ENCODE assay signal across 7 mouse cellular contexts in genomic region chr5:132074724-132075374, GRCm38 (mm10).
DNase-seq lines count a peak whose midpoint lies in the region; ATAC-seq and TF ChIP-seq lines count a peak whose summit lies in the region.

No protein-coding gene starts in this region.

- H3K9ac ChIP-seq in embryonic facial prominence, embryonic 13.5 days, result no peak overlapping the region
- no peak overlapping the region for H3K9ac ChIP-seq in intestine, embryonic 16.5 days (ENCODE audit: low read depth, low read length)
- H3K9ac ChIP-seq in neural tube, embryonic 11.5 days (ENCODE audit: low read length), result no peak overlapping the region

- peak overlapping the region; percentile 29 for H3K4me3 ChIP-seq in cerebellum, adult 2 months (replicated peaks; ENCODE audit: insufficient read depth, low read depth, low read length)
- peak overlapping the region; percentile 6; the same call in 1 of the 2 replicates for H3K4me3 ChIP-seq in embryonic facial prominence, embryonic 13.5 days
- H3K4me3 ChIP-seq in intestine, embryonic 16.5 days (ENCODE audit: low read length), result no peak overlapping the region; the same call in 1 of the 2 replicates
- H3K4me3 ChIP-seq in neural tube, embryonic 11.5 days (ENCODE audit: low read depth, low read length), result no peak overlapping the region

- ATAC-seq in embryonic facial prominence, embryonic 13.5 days (ENCODE audit: insufficient number of reproducible peaks, insufficient read depth, low FRiP score, low TSS enrichment, low read depth), result peak; percentile 78
- peak; percentile 81 for ATAC-seq in intestine, embryonic 16.5 days
- ATAC-seq in neural tube, embryonic 11.5 days (ENCODE audit: insufficient read depth, low FRiP score, low TSS enrichment), result peak; percentile 58; the same call in 1 of the 2 replicates

- H3K4me1 ChIP-seq in cerebellum, adult 2 months (ENCODE audit: control insufficient read depth, insufficient read depth, low read length), result peaks cover 3% of the 10 kb centered on the region; the same call in 1 of the 2 replicates
- peaks cover 51% of the 10 kb centered on the region for H3K4me1 ChIP-seq in embryonic facial prominence, embryonic 13.5 days
- H3K4me1 ChIP-seq in intestine, embryonic 16.5 days (ENCODE audit: control insufficient read depth, insufficient read depth, low read length), result peaks cover 36% of the 10 kb centered on the region
- H3K4me1 ChIP-seq in neural tube, embryonic 11.5 days (ENCODE audit: control insufficient read depth, insufficient read depth, low read length), result peaks cover 32% of the 10 kb centered on the region

- no peak for TF ChIP-seq POLR2A in cerebellum, adult 2 months (IDR thresholded peaks at IDR 0.05; ENCODE audit: borderline replicate concordance, insufficient read depth, low read length)

- 0 out of 2 replicates have a peak, but pooled peaks cover 5% of the 10 kb centered on the region for H3K36me3 ChIP-seq in embryonic facial prominence, embryonic 13.5 days
- H3K36me3 ChIP-seq in intestine, embryonic 16.5 days (ENCODE audit: control insufficient read depth, insufficient read depth, low read length), result no peaks in the 10 kb centered on the region
- H3K36me3 ChIP-seq in neural tube, embryonic 11.5 days (ENCODE audit: control insufficient read depth, insufficient read depth, low read length), result no peaks in the 10 kb centered on the region

- no peak for TF ChIP-seq CTCF in cerebellum, adult 2 months (IDR thresholded peaks at IDR 0.05; ENCODE audit: borderline replicate concordance, insufficient read depth, low read depth, low read length)

- no peak overlapping the region for H3K27ac ChIP-seq in cerebellum, adult 2 months (ENCODE audit: insufficient read depth, low read length)
- peak overlapping the region; percentile 79 for H3K27ac ChIP-seq in embryonic facial prominence, embryonic 13.5 days
- H3K27ac ChIP-seq in intestine, embryonic 16.5 days (ENCODE audit: low read length), result peak overlapping the region; percentile 15; the same call in 1 of the 2 replicates
- peak overlapping the region; percentile 58 for H3K27ac ChIP-seq in neural tube, embryonic 11.5 days (ENCODE audit: low read depth, low read length)

- no peaks in the 10 kb centered on the region for H3K27me3 ChIP-seq in cerebellum, adult 2 months (ENCODE audit: control insufficient read depth, insufficient read depth, low read length)
- H3K27me3 ChIP-seq in embryonic facial prominence, embryonic 13.5 days, result no peaks in the 10 kb centered on the region
- H3K27me3 ChIP-seq in intestine, embryonic 16.5 days (replicated peaks; ENCODE audit: control insufficient read depth, insufficient read depth, low read length), result no peaks in the 10 kb centered on the region
- H3K27me3 ChIP-seq in neural tube, embryonic 11.5 days (ENCODE audit: control insufficient read depth, insufficient read depth, low read length), result no peaks in the 10 kb centered on the region

- DNase-seq in cerebellum, adult 2 months, result peak; percentile 52 to 53
- peak; percentile 97 for DNase-seq in heart, adult 11 months
- peak; percentile 69 to 72 for DNase-seq in left cerebral cortex, postnatal 36 days (ENCODE audit: low spot score in 2 of 2)
- DNase-seq in neural tube, embryonic 11.5 days (ENCODE audit: low spot score), result peak; percentile 69
- DNase-seq in spleen, postnatal 14 days (ENCODE audit: low spot score in 2 of 2), result no peak

- no peaks in the 10 kb centered on the region; the same call in 1 of the 2 replicates for H3K9me3 ChIP-seq in embryonic facial prominence, embryonic 13.5 days
- no peaks in the 10 kb centered on the region for H3K9me3 ChIP-seq in intestine, embryonic 16.5 days (ENCODE audit: control insufficient read depth, low read length)
- no peaks in the 10 kb centered on the region for H3K9me3 ChIP-seq in neural tube, embryonic 11.5 days (ENCODE audit: control insufficient read depth, low read length)

- peak overlapping the region; percentile 51 for H3K4me2 ChIP-seq in embryonic facial prominence, embryonic 13.5 days
- H3K4me2 ChIP-seq in intestine, embryonic 16.5 days (ENCODE audit: low read depth, low read length), result peak overlapping the region; percentile 30; the same call in 1 of the 2 replicates
- H3K4me2 ChIP-seq in neural tube, embryonic 11.5 days (ENCODE audit: low read depth), result peak overlapping the region; percentile 32

- WGBS in cerebellum, adult 2 months, result 14% methylated on average over 19 of the region's 19 CpGs
- WGBS in embryonic facial prominence, embryonic 13.5 days, result 5% methylated on average over 19 of the region's 19 CpGs
- 27% methylated on average over 19 of the region's 19 CpGs for WGBS in intestine, embryonic 16.5 days
- WGBS in neural tube, embryonic 11.5 days, result 21% methylated on average over 19 of the region's 19 CpGs

- intact Hi-C loops in left cerebral cortex, postnatal 36 days (cut with DNase I), result loop anchor here (5.0 kb wide), 1 partner anchor 43 kb away; no protein-coding TSS in a partner anchor

Comparison
In these comparisons a context has a peak if more than half of its experiments do, and no peak if none do; other contexts are left out.
1. DNase-seq: peak in cerebellum, adult 2 months (2 of 2), heart, adult 11 months (single experiment), left cerebral cortex, postnatal 36 days (2 of 2) and neural tube, embryonic 11.5 days (single experiment); none in spleen, postnatal 14 days (0 of 2).
2. H3K4me3 ChIP-seq: peak in cerebellum, adult 2 months (single experiment) and embryonic facial prominence, embryonic 13.5 days (single experiment); none in intestine, embryonic 16.5 days (single experiment) and neural tube, embryonic 11.5 days (single experiment).
3. Peak in every context shown above with its lines, with median percentiles within 50 percentile points of each other: ATAC-seq and H3K4me2 ChIP-seq.